Mouse (Mus musculus): Measurements from ENCODE around the gene Pum3. TPM values are rescaled to one million over a fixed set of nuclear protein-coding genes. Genes with fewer than 3 reads are reported as not detected.

Gene Pum3
- polyA plus RNA-seq, 1 experiment, result 8.0 TPM

GRCm38 (mm10) chr19:27410751-27411150 is 18.9 kb downstream of the Pum3 start:
- 86% methylated on average over 4 of the region's 4 CpGs for WGBS
- peaks cover 39% of the 10 kb centered on the region for H3K36me3 ChIP-seq (ENCODE audit: control insufficient read depth, insufficient read depth, low read length)
- no peak overlapping the region for H3K27ac ChIP-seq (ENCODE audit: insufficient read depth, low read depth, low read length)
- no peaks in the 10 kb centered on the region for H3K4me1 ChIP-seq (ENCODE audit: control insufficient read depth, insufficient read depth, insufficient read length, low read length)
- no peaks in the 10 kb centered on the region for H3K27me3 ChIP-seq (ENCODE audit: control insufficient read depth, insufficient read depth, low read length)
- TF ChIP-seq POLR2A (IDR thresholded peaks at IDR 0.05; ENCODE audit: low read depth, low read length) (no peak), CTCF (IDR thresholded peaks at IDR 0.05; ENCODE audit: extremely low read depth, insufficient read length, insufficient replicate concordance, low read depth, low read length) (no peak)
- no peak overlapping the region for H3K4me3 ChIP-seq (ENCODE audit: low read depth, low read length)

GRCm38 (mm10) chr19:27409782-27410181 is 19.8 kb downstream of the Pum3 start:
- Histone ChIP-seq H3K4me1 (ENCODE audit: control insufficient read depth, insufficient read depth, insufficient read length, low read length) (no peaks in the 10 kb centered on the region), H3K4me3 (ENCODE audit: low read depth, low read length) (no peak overlapping the region), H3K36me3 (ENCODE audit: control insufficient read depth, insufficient read depth, low read length) (peaks cover 37% of the 10 kb centered on the region), H3K27ac (ENCODE audit: insufficient read depth, low read depth, low read length) (no peak overlapping the region), H3K27me3 (ENCODE audit: control insufficient read depth, insufficient read depth, low read length) (no peaks in the 10 kb centered on the region)
- TF ChIP-seq POLR2A (IDR thresholded peaks at IDR 0.05; ENCODE audit: low read depth, low read length) (no peak), CTCF (IDR thresholded peaks at IDR 0.05; ENCODE audit: extremely low read depth, insufficient read length, insufficient replicate concordance, low read depth, low read length) (no peak)

GRCm38 (mm10) chr19:27409196-27409595 is 20.4 kb downstream of the Pum3 start:
- Histone ChIP-seq H3K36me3 (ENCODE audit: control insufficient read depth, insufficient read depth, low read length) (peaks cover 36% of the 10 kb centered on the region), H3K27ac (ENCODE audit: insufficient read depth, low read depth, low read length) (no peak overlapping the region), H3K27me3 (ENCODE audit: control insufficient read depth, insufficient read depth, low read length) (no peaks in the 10 kb centered on the region), H3K4me3 (ENCODE audit: low read depth, low read length) (no peak overlapping the region), H3K4me1 (ENCODE audit: control insufficient read depth, insufficient read depth, insufficient read length, low read length) (no peaks in the 10 kb centered on the region)
- 94% methylated on average over 4 of the region's 4 CpGs for WGBS
- TF ChIP-seq CTCF (IDR thresholded peaks at IDR 0.05; ENCODE audit: extremely low read depth, insufficient read length, insufficient replicate concordance, low read depth, low read length) (no peak), POLR2A (IDR thresholded peaks at IDR 0.05; ENCODE audit: low read depth, low read length) (no peak)

GRCm38 (mm10) chr19:27397797-27398196 is 31.8 kb downstream of the Pum3 start:
- 51% methylated on average over 9 of the region's 9 CpGs for WGBS
- no peak overlapping the region for H3K4me3 ChIP-seq (ENCODE audit: low read depth, low read length)
- no peaks in the 10 kb centered on the region for H3K4me1 ChIP-seq (ENCODE audit: control insufficient read depth, insufficient read depth, insufficient read length, low read length)
- H3K27ac ChIP-seq (ENCODE audit: insufficient read depth, low read depth, low read length), result no peak overlapping the region
- TF ChIP-seq POLR2A (IDR thresholded peaks at IDR 0.05; ENCODE audit: low read depth, low read length) (no peak), CTCF (IDR thresholded peaks at IDR 0.05; ENCODE audit: extremely low read depth, insufficient read length, insufficient replicate concordance, low read depth, low read length) (no peak)
- H3K27me3 ChIP-seq (ENCODE audit: control insufficient read depth, insufficient read depth, low read length), result no peaks in the 10 kb centered on the region
- peaks cover 49% of the 10 kb centered on the region for H3K36me3 ChIP-seq (ENCODE audit: control insufficient read depth, insufficient read depth, low read length)

GRCm38 (mm10) chr19:27397223-27397622 is 32.4 kb downstream of the Pum3 start:
- H3K36me3 ChIP-seq (ENCODE audit: control insufficient read depth, insufficient read depth, low read length), result peaks cover 52% of the 10 kb centered on the region
- no peak overlapping the region for H3K4me3 ChIP-seq (ENCODE audit: low read depth, low read length)
- WGBS, result 64% methylated on average over 5 of the region's 5 CpGs
- no peak for TF ChIP-seq POLR2A (IDR thresholded peaks at IDR 0.05; ENCODE audit: low read depth, low read length)
- TF ChIP-seq CTCF (IDR thresholded peaks at IDR 0.05; ENCODE audit: extremely low read depth, insufficient read length, insufficient replicate concordance, low read depth, low read length), result no peak
- H3K27ac ChIP-seq (ENCODE audit: insufficient read depth, low read depth, low read length), result no peak overlapping the region
- no peaks in the 10 kb centered on the region for H3K4me1 ChIP-seq (ENCODE audit: control insufficient read depth, insufficient read depth, insufficient read length, low read length)
- no peaks in the 10 kb centered on the region for H3K27me3 ChIP-seq (ENCODE audit: control insufficient read depth, insufficient read depth, low read length)

GRCm38 (mm10) chr19:27396719-27397118 is 32.9 kb downstream of the Pum3 start:
- 91% methylated on average over 2 of the region's 2 CpGs for WGBS
- no peaks in the 10 kb centered on the region for H3K27me3 ChIP-seq (ENCODE audit: control insufficient read depth, insufficient read depth, low read length)
- H3K27ac ChIP-seq (ENCODE audit: insufficient read depth, low read depth, low read length), result no peak overlapping the region
- H3K4me3 ChIP-seq (ENCODE audit: low read depth, low read length), result no peak overlapping the region
- H3K4me1 ChIP-seq (ENCODE audit: control insufficient read depth, insufficient read depth, insufficient read length, low read length), result no peaks in the 10 kb centered on the region
- TF ChIP-seq POLR2A (IDR thresholded peaks at IDR 0.05; ENCODE audit: low read depth, low read length) (no peak), CTCF (IDR thresholded peaks at IDR 0.05; ENCODE audit: extremely low read depth, insufficient read length, insufficient replicate concordance, low read depth, low read length) (no peak)
- H3K36me3 ChIP-seq (ENCODE audit: control insufficient read depth, insufficient read depth, low read length), result peaks cover 53% of the 10 kb centered on the region

GRCm38 (mm10) chr19:27395936-27396335 is 33.7 kb downstream of the Pum3 start:
- Histone ChIP-seq H3K4me3 (ENCODE audit: low read depth, low read length) (no peak overlapping the region), H3K27ac (ENCODE audit: insufficient read depth, low read depth, low read length) (no peak overlapping the region), H3K27me3 (ENCODE audit: control insufficient read depth, insufficient read depth, low read length) (no peaks in the 10 kb centered on the region), H3K36me3 (ENCODE audit: control insufficient read depth, insufficient read depth, low read length) (peaks cover 56% of the 10 kb centered on the region), H3K4me1 (ENCODE audit: control insufficient read depth, insufficient read depth, insufficient read length, low read length) (no peaks in the 10 kb centered on the region)
- TF ChIP-seq CTCF (IDR thresholded peaks at IDR 0.05; ENCODE audit: extremely low read depth, insufficient read length, insufficient replicate concordance, low read depth, low read length) (no peak), POLR2A (IDR thresholded peaks at IDR 0.05; ENCODE audit: low read depth, low read length) (no peak)
- 89% methylated on average over 5 of the region's 5 CpGs for WGBS

GRCm38 (mm10) chr19:27395481-27395880 is 34.1 kb downstream of the Pum3 start:
- H3K4me1 ChIP-seq (ENCODE audit: control insufficient read depth, insufficient read depth, insufficient read length, low read length), result no peaks in the 10 kb centered on the region
- H3K36me3 ChIP-seq (ENCODE audit: control insufficient read depth, insufficient read depth, low read length), result peaks cover 61% of the 10 kb centered on the region
- TF ChIP-seq CTCF (IDR thresholded peaks at IDR 0.05; ENCODE audit: extremely low read depth, insufficient read length, insufficient replicate concordance, low read depth, low read length), result no peak
- no peak for TF ChIP-seq POLR2A (IDR thresholded peaks at IDR 0.05; ENCODE audit: low read depth, low read length)
- WGBS, result 87% methylated on average over 8 of the region's 8 CpGs
- no peak overlapping the region for H3K27ac ChIP-seq (ENCODE audit: insufficient read depth, low read depth, low read length)
- no peak overlapping the region for H3K4me3 ChIP-seq (ENCODE audit: low read depth, low read length)
- H3K27me3 ChIP-seq (ENCODE audit: control insufficient read depth, insufficient read depth, low read length), result no peaks in the 10 kb centered on the region

Measured in small intestine, adult 2 months (tissue).